Mouse (Mus musculus) thymus, adult 2 months (tissue): ENCODE data around the gene Aspm.

Source experiments
- CTCF ChIP-seq: fragments of 200-500 bp; IDR thresholded peaks from 2 replicates; pipeline ENCODE4 v1.5.1; 2012; ENCODE audit warnings: mild to moderate bottlenecking, control low read depth, low read length, moderate library complexity, borderline replicate concordance; ENCODE audit not compliant: control insufficient read depth, poor library complexity, insufficient read depth; ENCODE audit errors: extremely low read depth
- POLR2A ChIP-seq: fragments of 200-500 bp; IDR thresholded peaks from 2 replicates; pipeline ENCODE4 v1.6.1; 2012; ENCODE audit warnings: mild to moderate bottlenecking, low read length, control low read depth, moderate library complexity; ENCODE audit not compliant: control insufficient read depth, poor library complexity, insufficient read depth; ENCODE audit errors: extremely low read depth

DNA sequence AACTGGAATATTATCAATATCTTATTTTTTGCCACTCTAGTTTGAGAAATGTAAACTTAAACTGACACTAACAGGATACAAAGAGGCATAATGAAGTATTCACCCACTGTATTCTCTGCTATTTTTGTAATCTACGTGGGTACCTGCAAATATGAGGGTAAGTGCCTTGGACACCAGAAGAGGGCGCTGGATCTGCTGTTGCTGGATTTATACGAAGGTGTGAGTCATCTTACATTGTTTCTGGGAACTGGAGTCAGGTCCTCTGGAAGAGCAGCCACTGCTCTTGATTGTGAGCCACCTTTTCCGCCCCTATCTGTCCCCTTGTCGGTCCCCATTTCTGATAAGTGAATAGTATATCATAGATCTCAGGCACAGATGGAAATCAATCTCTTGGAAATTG is 46.9 kb upstream of the Aspm start:
- TF ChIP-seq POLR2A (no peak), CTCF (no peak)
